Mouse (Mus musculus): ENCODE measurements around the gene Tas2r121. TPM values are rescaled to one million over a fixed set of nuclear protein-coding genes. Genes with fewer than 3 reads are reported as not detected.
"Not testable (repeated sequence)": the region's sequence is repeated elsewhere in the genome, so short reads cannot be mapped to it uniquely, and the experiment has no call there.

Tas2r121 gene
- not detected in 2 replicates for polyA plus RNA-seq (2015; fragmentation: Nextera tagmentation; extraction: Ambion mirVana)

DNA sequence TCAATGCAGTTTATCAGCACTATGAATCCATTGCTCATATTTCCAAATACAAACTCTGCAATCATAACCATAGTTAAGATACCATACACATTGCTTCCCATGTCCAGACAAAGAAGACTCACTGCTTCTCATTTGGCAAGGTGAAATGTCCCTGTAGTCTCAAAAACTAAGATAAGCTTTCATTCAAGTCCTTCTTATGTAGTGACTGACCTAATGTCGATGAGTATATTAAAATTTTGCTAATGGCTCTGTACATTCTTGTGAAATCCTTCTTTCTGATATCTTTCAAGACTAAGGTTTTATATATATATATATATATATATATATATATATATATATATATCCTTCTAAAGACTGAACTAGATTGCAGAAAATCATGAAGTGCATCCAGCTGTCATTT is at the start of gene Tas2r121:
Tas2r121 (minus strand) TSS at position 101 of the 400 bp plus-strand sequence.
- no peak for DNase-seq (ENCODE audit: low spot score)

DNA sequence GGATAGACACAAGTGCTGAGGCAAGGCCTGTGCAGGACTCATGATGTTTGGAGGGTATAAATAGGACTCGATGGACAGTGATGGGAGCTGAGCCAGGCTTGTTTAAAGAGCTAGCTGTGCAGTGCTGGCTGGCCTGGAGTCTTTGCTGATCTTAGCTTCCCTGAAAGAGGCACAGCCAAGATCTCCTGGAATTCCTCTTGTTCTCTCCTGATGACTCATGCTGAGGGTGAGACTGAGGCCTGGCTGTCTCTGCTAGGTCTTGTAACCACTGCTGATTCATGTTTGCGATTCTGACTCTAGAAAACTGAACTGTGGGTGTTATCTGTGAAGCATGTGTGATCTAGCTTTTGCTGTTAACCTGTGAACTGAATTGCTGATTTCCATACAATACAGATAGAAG is 49.4 kb upstream of the Tas2r121 start:
- no peak for DNase-seq (ENCODE audit: low spot score)

GRCm38 (mm10) chr6:132737935-132738334 is 37.1 kb upstream of the Tas2r121 start, which contains the start of gene Tas2r115:
Gene Tas2r115, minus strand, starts transcription at chr6:132738035.
- no peak for DNase-seq (ENCODE audit: low spot score)

GRCm38 (mm10) chr6:132711828-132712227 is 11.0 kb upstream of the Tas2r121 start, which contains the start of gene Tas2r122:
Gene Tas2r122, minus strand, starts transcription at chr6:132711928.
- DNase-seq (ENCODE audit: low spot score): no peak

GRCm38 (mm10) chr6:132691596-132691995 is 9.2 kb downstream of the Tas2r121 start:
- not testable (repeated sequence) for DNase-seq (ENCODE audit: low spot score)

- DNase-seq (ENCODE audit: low spot score): no peak
Measured at GRCm38 (mm10) chr6:132656653-132657052, 44.2 kb downstream of the Tas2r121 start, which contains the start of gene Tas2r120. Gene Tas2r120, plus strand, starts transcription at chr6:132656953.

GRCm38 (mm10) chr6:132651426-132651825 is 49.4 kb downstream of the Tas2r121 start, which contains the start of gene A630073D07Rik:
Gene A630073D07Rik, minus strand, starts transcription at chr6:132651526.
- DNase-seq (ENCODE audit: low spot score): no peak

Other genes starting within 250 kb of the Tas2r121 start
- not detected in 2 replicates for gene Prh1, start 131.2 kb downstream of the Tas2r121 start, polyA plus RNA-seq (2015; fragmentation: Nextera tagmentation; extraction: Ambion mirVana)
- gene Prp2, start 105.1 kb downstream of the Tas2r121 start, polyA plus RNA-seq (2015; fragmentation: Nextera tagmentation; extraction: Ambion mirVana): not detected in 2 replicates
- gene A630073D07Rik, start 49.5 kb downstream of the Tas2r121 start, polyA plus RNA-seq (2015; fragmentation: Nextera tagmentation; extraction: Ambion mirVana): not detected in 2 replicates
- gene Tas2r120, start 44.1 kb downstream of the Tas2r121 start, polyA plus RNA-seq (2015; fragmentation: Nextera tagmentation; extraction: Ambion mirVana): not detected in 2 replicates
- not detected in 2 replicates for gene Tas2r122, start 10.9 kb upstream of the Tas2r121 start, polyA plus RNA-seq (2015; fragmentation: Nextera tagmentation; extraction: Ambion mirVana)
- not detected in 2 replicates for gene Tas2r115, start 37.0 kb upstream of the Tas2r121 start, polyA plus RNA-seq (2015; fragmentation: Nextera tagmentation; extraction: Ambion mirVana)
- not detected in 2 replicates for gene Tas2r124, start 53.7 kb upstream of the Tas2r121 start, polyA plus RNA-seq (2015; fragmentation: Nextera tagmentation; extraction: Ambion mirVana)
- not detected in 2 replicates for gene Tas2r102, start 61.1 kb upstream of the Tas2r121 start, polyA plus RNA-seq (2015; fragmentation: Nextera tagmentation; extraction: Ambion mirVana)
- gene Tas2r136, start 77.2 kb upstream of the Tas2r121 start, polyA plus RNA-seq (2015; fragmentation: Nextera tagmentation; extraction: Ambion mirVana): not detected in 2 replicates
- not detected in 2 replicates for gene Tas2r117, start 101.8 kb upstream of the Tas2r121 start, polyA plus RNA-seq (2015; fragmentation: Nextera tagmentation; extraction: Ambion mirVana)
- gene Tas2r123, start 146.1 kb upstream of the Tas2r121 start, polyA plus RNA-seq (2015; fragmentation: Nextera tagmentation; extraction: Ambion mirVana): not detected in 2 replicates
- not detected in 2 replicates for gene Tas2r116, start 154.4 kb upstream of the Tas2r121 start, polyA plus RNA-seq (2015; fragmentation: Nextera tagmentation; extraction: Ambion mirVana)
- gene Tas2r110, start 167.0 kb upstream of the Tas2r121 start, polyA plus RNA-seq (2015; fragmentation: Nextera tagmentation; extraction: Ambion mirVana): not detected in 2 replicates
- gene Tas2r113, start 192.0 kb upstream of the Tas2r121 start, polyA plus RNA-seq (2015; fragmentation: Nextera tagmentation; extraction: Ambion mirVana): not detected in 2 replicates
- gene Tas2r125, start 208.6 kb upstream of the Tas2r121 start, polyA plus RNA-seq (2015; fragmentation: Nextera tagmentation; extraction: Ambion mirVana): not detected in 2 replicates

All from thymus, postnatal 0 days (tissue).